Mouse (Mus musculus) liver, embryonic 13.5 days (tissue): ENCODE data around the gene Pou6f1. TPM values are rescaled to one million over a fixed set of nuclear protein-coding genes. Genes with fewer than 3 reads are reported as not detected.

ENCODE experiments used
- ATAC-seq: fragments of 200-750 bp; cut with Nextera tagmentation; 2 replicates; pipeline ENCODE4 v1.8.0; 2017; ENCODE audit warnings: low read depth, mild to moderate bottlenecking, moderate number of reproducible peaks, moderate library complexity
- DNase-seq: peaks from one replicate; pipeline ENCODE4 v3.0.0; 2022
- H3K27ac ChIP-seq: fragments of 300-500 bp; sonication (generic); 2 replicates; pipeline ENCODE4 v1.5.1; 2015; ENCODE audit warnings: moderate library complexity, mild to moderate bottlenecking, inconsistent platforms
- H3K27me3 ChIP-seq: fragments of 300-500 bp; sonication (generic); 2 replicates; pipeline ENCODE4 v1.6.1; 2015; ENCODE audit warnings: mild to moderate bottlenecking, inconsistent platforms
- H3K36me3 ChIP-seq: fragments of 300-500 bp; sonication (generic); 2 replicates; pipeline ENCODE4 v1.6.1; 2015; ENCODE audit warnings: mild to moderate bottlenecking, inconsistent platforms
- H3K4me1 ChIP-seq: fragments of 300-500 bp; sonication (generic); replicated peaks from 2 replicates; pipeline ENCODE4 v1.6.1; 2015; ENCODE audit warnings: inconsistent platforms
- H3K4me2 ChIP-seq: fragments of 300-500 bp; sonication (generic); 2 replicates; pipeline ENCODE4 v1.6.1; 2015; ENCODE audit warnings: inconsistent platforms, mild to moderate bottlenecking, moderate library complexity
- H3K4me3 ChIP-seq: fragments of 300-500 bp; sonication (generic); replicated peaks from 2 replicates; pipeline ENCODE4 v1.5.1; 2015; ENCODE audit warnings: mild to moderate bottlenecking, inconsistent platforms
- H3K9ac ChIP-seq: fragments of 300-500 bp; sonication (generic); 2 replicates; pipeline ENCODE4 v1.6.1; 2015; ENCODE audit warnings: mild to moderate bottlenecking, inconsistent platforms
- H3K9me3 ChIP-seq: fragments of 300-500 bp; sonication (generic); replicated peaks from 2 replicates; pipeline ENCODE4 v1.6.1; 2016; ENCODE audit warnings: inconsistent platforms
- WGBS: fragments of 180-500 bp; shearing (Covaris S2); methylation state at CpG from one replicate; pipeline ENCODE4 v1.1.7; 2015; ENCODE audit not compliant: insufficient replicate concordance; 5-methylcytosine and 5-hydroxymethylcytosine counted together
- polyA plus RNA-seq: library from polyadenylated mRNA; unstranded; fragments of >200 nt; fragmentation: Nextera tagmentation; extraction: Ambion mirVana; gene quantifications from 2 replicates; pipeline ENCODE4 v1.2.1, GENCODE M21; 2015

The Pou6f1 gene
- 0.10 and 0.23 TPM in 2 replicates for polyA plus RNA-seq

DNA sequence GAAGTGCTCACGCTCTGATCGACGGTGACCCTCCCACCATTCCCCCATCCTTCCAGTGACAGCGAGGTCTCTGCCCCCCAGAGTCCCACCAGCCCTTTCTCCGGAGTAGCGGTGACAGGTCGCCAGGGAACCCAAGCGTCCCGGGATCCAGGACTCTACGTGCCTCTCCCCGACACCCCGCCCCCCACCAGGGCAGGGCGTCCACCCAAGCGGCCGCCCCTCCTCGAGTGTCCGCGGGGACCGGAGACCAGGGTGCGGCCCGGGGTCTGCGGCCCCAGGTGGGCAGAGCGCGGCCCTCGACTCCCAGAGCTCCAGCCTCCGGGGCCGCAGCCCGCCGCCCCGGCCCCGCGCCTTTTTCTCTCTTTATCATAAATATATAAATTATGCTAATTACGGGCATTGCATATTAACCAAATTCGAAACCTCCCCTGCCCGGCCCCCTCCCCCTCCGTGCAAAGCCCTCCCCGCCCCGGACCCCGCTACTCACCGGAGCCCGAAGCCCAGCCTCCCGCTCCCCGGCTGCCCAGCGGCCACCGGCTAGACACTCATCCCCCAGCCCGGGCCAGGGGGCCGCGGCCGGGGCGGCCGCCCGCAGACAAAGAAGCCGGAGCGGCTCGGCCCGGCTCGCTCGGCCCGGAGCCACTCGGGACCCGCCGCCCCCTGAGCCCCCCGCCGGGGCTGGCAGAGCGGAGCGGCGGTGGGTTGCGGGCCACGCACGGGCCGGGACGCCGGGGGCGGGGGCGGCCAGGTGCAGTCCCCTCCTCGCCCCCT lies at the start of gene Pou6f1:
Gene Pou6f1, minus strand, starts transcription at position 709 of the 771 bp plus-strand sequence.
- DNase-seq = no peak

DNA sequence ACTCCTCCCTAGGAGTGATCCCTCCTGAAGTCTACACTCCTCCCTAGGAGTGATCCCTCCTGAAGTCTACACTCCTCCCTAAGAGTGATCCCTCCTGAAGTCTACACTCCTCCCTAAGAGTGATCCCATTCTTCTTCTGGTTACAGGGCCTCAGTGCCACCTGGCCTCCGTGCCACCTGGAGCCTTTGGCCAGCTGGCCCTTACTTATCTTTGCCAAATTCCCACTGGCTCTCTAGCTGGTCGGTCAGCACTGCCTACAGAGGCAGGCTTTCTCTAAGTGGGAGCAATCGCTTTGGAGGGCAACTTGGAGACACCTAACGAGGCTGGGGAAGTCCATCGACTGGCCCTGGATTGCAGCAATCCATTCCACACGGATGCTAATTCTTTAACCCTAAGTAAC lies 46.4 kb upstream of the Pou6f1 start:
- 79% methylated on average over 6 of the region's 6 CpGs for WGBS
- H3K4me2 ChIP-seq = no peak overlapping the region
- H3K27me3 ChIP-seq = no peaks in the 10 kb centered on the region
- ATAC-seq (no peak), DNase-seq (no peak)
- no peak overlapping the region for H3K4me3 ChIP-seq
- no peak overlapping the region for H3K9ac ChIP-seq
- H3K4me1 ChIP-seq = no peaks in the 10 kb centered on the region
- H3K9me3 ChIP-seq = no peaks in the 10 kb centered on the region
- no peak overlapping the region for H3K27ac ChIP-seq
- H3K36me3 ChIP-seq = peaks cover 22% of the 10 kb centered on the region; the same call in 1 of the 2 replicates

More for the DNA sequence above, at the start of gene Pou6f1:
- H3K36me3 ChIP-seq = no peaks in the 10 kb centered on the region
- under 1% methylated on average over 69 of the region's 76 CpGs for WGBS
- peaks cover 76% of the 10 kb centered on the region for H3K27me3 ChIP-seq
- peak within 1 kb of the TSS; percentile 65 for H3K4me3 ChIP-seq
- peak; percentile 34; the same call in 1 of the 2 replicates for ATAC-seq
- no peak within 1 kb of the TSS for H3K27ac ChIP-seq
- H3K9me3 ChIP-seq = no peaks in the 10 kb centered on the region
- H3K4me1 ChIP-seq = peaks cover 28% of the 10 kb centered on the region
- H3K4me2 ChIP-seq = peak within 1 kb of the TSS; percentile 86
- peak within 1 kb of the TSS; percentile 62 for H3K9ac ChIP-seq

DNA sequence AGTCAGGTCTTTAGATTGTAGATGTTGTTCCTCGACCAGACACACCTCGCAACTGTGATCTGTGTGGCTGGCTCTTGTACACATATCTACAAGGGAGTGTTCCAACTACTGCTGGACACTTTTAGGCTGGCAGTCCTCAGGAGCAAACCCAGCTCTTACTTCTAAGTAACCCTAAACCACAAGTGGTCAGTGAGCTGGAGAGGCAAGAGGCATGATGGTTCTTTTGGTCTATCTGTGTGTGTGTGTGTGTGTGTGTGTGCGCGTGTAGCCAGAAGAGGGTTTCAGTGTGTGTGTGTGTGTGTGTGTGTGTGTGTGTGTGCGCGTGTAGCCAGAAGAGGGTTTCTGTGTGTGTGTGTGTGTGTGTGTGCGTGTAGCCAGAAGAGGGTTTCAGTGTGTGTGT lies 42.7 kb upstream of the Pou6f1 start:
- H3K9me3 ChIP-seq = no peaks in the 10 kb centered on the region
- DNase-seq (no peak), ATAC-seq (no peak)
- 76% methylated on average over 7 of the region's 7 CpGs for WGBS
- H3K27ac ChIP-seq = no peak overlapping the region
- no peak overlapping the region for H3K4me2 ChIP-seq
- H3K36me3 ChIP-seq = peaks cover 18% of the 10 kb centered on the region; the same call in 1 of the 2 replicates
- H3K9ac ChIP-seq = no peak overlapping the region
- no peaks in the 10 kb centered on the region for H3K4me1 ChIP-seq
- H3K27me3 ChIP-seq = peaks cover 17% of the 10 kb centered on the region
- no peak overlapping the region for H3K4me3 ChIP-seq

DNA sequence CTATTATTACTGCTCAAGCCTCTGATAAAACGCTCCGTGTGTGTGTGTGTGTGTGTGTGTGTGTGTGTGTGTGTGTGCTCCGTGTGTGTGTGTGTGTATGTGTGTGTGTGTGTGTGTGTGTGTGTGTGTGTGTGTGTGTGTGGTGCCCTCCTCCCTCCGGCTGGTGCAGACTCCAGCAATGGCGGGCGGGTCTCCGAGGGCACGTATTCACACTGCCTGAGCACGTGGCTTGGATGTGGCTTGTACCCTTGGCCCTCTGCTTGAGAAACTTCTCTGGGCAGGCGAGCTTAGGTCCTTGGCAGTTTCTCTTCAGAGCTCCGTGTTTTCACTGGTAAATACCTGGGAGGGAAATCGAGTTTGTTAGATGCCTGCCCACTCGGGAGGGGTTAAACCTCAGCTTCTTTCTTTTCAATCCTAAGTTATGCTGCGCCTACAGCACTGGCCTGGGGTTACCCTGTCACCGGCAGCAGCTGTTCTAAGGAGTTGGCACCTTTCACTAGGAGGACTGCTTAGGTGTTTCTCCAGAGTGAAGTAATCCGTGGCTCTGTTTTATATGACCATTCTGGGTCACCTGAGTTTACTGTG lies 41.5 kb upstream of the Pou6f1 start:
- DNase-seq (no peak), ATAC-seq (no peak)
- peaks cover 11% of the 10 kb centered on the region for H3K4me1 ChIP-seq
- H3K9ac ChIP-seq = no peak overlapping the region
- no peak overlapping the region for H3K4me3 ChIP-seq
- no peak overlapping the region for H3K27ac ChIP-seq
- H3K27me3 ChIP-seq = peaks cover 29% of the 10 kb centered on the region
- H3K9me3 ChIP-seq = no peaks in the 10 kb centered on the region
- H3K4me2 ChIP-seq = no peak overlapping the region
- WGBS = 76% methylated on average over 10 of the region's 16 CpGs
- peaks cover 18% of the 10 kb centered on the region; the same call in 1 of the 2 replicates for H3K36me3 ChIP-seq

DNA sequence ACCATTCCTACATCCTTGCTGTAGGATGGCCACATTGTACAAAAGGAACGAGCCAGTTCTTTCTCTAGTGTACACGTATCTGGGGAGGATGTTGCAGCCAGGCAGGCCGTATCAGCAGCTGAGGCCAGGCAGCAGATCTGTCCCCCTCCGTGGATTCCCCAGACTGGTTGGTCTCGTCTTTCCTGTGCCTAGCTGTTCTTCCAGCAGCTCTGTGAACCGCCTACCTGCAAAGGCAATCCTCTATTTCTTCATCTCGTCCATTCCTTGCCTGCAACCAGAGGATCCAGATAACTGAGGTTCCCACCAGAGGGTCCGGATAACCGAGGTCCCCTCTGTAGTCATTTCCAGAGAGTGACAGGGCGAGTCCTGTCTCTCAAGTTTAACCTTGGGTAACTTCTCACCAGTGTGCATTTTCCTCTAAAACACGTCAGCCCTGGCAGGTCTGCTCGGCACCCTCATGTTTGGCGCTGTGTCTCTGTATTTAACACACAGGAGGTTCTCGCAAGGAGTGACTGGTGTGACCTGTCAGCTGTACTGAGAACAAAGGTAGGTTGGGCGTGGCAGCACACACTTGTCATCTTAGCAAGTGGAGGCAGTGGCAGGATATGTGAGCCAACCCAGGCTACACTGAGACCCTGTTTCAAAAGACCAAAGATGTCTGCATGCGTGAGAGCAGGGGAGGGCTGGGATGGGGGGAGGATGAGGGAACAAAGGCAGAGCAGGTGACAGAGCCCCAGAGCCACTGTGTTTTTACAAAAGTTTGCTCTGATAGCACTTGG lies 40.4 kb upstream of the Pou6f1 start:
- 64% methylated on average over 16 of the region's 16 CpGs for whole genome bisulfite sequencing
- Histone ChIP-seq H3K9ac (no peak overlapping the region), H3K4me1 (peaks cover 22% of the 10 kb centered on the region), H3K27me3 (peaks cover 40% of the 10 kb centered on the region), H3K4me2 (no peak overlapping the region), H3K4me3 (no peak overlapping the region), H3K9me3 (no peaks in the 10 kb centered on the region), H3K36me3 (peaks cover 15% of the 10 kb centered on the region; the same call in 1 of the 2 replicates), H3K27ac (no peak overlapping the region)
- ATAC-seq (no peak), DNase-seq (no peak)

DNA sequence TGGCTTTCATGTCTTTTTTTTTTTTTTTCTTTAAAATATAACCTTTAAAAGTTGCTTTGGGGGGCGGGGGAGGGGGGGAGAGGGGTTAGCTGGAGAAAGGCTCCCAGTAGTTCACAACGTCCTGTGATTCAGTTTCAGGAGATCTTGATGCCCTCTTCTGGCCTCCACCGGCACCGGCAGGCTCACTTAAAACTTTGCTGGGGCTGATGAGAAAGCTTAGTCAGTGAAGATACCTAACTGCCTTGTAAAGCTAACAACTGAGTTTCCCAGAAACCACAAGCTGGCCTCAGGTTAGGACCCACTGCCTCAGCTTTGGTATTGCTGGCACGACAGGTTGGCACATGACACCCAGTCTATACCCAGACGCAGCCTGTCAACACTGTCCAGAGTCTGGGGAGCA lies 37.9 kb upstream of the Pou6f1 start:
- Histone ChIP-seq H3K4me1 (peaks cover 31% of the 10 kb centered on the region), H3K9ac (no peak overlapping the region), H3K9me3 (no peaks in the 10 kb centered on the region), H3K4me2 (peak overlapping the region; percentile 76), H3K36me3 (peaks cover 9% of the 10 kb centered on the region; the same call in 1 of the 2 replicates), H3K27ac (no peak overlapping the region), H3K27me3 (peaks cover 57% of the 10 kb centered on the region), H3K4me3 (no peak overlapping the region)
- no peak for ATAC-seq
- 12% methylated on average over 6 of the region's 6 CpGs for WGBS
- no peak for DNase-seq

DNA sequence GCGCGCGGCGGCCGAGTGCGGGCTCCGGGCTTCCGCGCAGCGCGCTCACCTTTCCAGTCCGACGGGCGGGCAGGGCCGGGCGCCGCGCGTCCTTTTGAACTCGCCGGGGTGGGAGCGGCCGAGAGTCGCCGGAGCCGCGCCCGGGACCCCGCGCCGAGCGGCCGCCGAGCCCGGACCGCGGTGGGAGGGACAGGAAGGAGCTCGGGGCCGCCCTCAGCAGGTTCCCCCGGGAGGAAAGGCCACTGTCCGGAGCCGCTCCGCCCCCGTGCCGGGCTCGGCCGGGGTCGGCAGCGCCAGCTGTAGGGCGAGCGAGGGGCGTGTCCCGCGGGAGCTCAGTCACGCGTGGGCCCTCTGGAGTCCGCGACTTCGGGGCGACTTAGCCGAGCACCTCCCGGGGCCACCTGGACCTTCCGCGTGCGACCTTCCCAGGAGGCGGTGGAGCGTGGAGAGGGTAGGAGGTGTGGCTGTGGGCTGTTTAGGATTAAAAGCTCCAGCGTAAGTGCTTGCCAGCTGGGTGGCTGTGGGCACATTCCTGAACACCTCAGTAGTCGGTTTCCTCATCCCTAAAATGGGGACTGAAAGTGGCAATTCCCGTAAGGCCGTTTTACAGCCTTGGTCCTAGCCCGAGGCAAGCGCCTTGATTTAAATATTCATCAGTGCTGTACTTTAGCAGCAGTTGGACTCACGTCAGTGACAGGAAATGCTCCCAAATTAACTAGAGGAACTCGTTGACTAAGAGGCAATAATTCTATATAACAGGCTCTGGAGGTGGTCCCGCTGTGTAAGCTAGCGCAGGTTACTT lies 37.1 kb upstream of the Pou6f1 start, which contains the start of gene Smagp:
Gene Smagp, minus strand, starts transcription at position 241 of the 802 bp plus-strand sequence.
- H3K9ac ChIP-seq = peak within 1 kb of the TSS; percentile 59
- peaks cover 7% of the 10 kb centered on the region; the same call in 1 of the 2 replicates for H3K36me3 ChIP-seq
- H3K4me2 ChIP-seq = peak within 1 kb of the TSS; percentile 76
- H3K9me3 ChIP-seq = no peaks in the 10 kb centered on the region
- H3K27me3 ChIP-seq = peaks cover 60% of the 10 kb centered on the region
- H3K27ac ChIP-seq = no peak within 1 kb of the TSS
- under 1% methylated on average over 75 of the region's 77 CpGs for WGBS
- DNase-seq (no peak), ATAC-seq (peak; percentile 47)
- H3K4me1 ChIP-seq = peaks cover 38% of the 10 kb centered on the region
- peak within 1 kb of the TSS; percentile 62 for H3K4me3 ChIP-seq

DNA sequence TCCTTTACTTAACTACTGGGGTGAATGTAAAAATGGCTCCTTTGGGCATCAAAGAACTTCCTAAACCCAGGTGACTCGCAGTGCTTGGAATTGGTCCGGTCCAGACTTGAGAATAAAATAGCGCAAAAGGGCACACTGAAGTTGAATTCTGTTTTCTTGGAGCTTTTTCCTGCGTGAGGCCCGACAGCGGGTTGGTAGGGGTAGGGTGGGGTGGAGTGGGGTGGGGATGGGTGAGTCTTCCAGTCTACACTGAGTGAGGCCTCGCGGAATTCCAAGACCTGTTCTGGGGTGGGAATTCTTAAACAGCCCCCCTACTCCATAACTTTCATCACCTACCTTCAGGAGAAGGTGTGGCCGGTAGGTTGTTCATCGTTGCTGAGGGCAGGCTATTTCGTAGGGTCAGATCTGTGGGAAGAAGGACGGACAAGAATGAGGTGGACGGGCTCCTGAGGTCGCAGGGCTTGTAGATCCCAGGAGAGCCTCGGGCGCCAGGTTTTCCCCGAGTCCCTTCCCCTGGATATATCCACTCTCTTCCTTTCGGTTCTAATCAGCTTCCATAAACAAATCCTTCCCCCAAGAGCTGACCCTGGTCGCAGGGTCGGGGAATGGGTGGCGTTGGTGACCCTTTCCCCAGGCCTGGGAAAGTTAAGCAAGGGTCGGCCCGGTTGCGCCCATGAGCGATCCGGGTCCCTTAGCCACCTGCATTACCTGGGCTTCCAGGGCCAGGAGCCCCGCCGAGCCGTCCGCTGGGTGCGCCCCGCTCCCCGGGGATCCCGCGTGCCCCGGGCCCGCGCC lies 36.3 kb upstream of the Pou6f1 start:
- Histone ChIP-seq H3K27ac (no peak overlapping the region), H3K4me1 (peaks cover 47% of the 10 kb centered on the region), H3K4me2 (peak overlapping the region; percentile 76), H3K9me3 (no peaks in the 10 kb centered on the region), H3K9ac (peak overlapping the region; percentile 59), H3K36me3 (no peaks in the 10 kb centered on the region), H3K4me3 (peak overlapping the region; percentile 62), H3K27me3 (peaks cover 61% of the 10 kb centered on the region)
- WGBS = 4% methylated on average over 38 of the region's 38 CpGs
- ATAC-seq (no peak), DNase-seq (no peak)

DNA sequence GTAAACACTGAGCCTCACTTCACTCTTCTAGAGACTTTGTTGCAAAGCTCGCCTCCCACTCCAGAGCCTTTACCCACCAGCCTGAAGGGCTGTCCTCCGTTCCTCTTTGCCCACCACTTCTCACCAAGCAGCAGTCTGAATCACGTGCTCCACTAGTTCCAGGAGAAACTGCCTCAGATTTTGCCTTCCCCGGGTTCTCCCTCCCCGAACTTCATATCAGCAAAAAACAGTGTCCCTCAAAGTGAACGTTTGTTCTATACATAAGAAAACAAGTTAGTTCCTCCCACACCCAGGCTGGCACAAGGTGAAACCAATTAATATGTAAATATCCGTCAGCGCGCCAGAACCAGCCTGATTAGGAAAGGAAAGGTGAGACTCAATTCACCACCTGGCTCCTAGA lies 35.5 kb upstream of the Pou6f1 start:
- H3K9me3 ChIP-seq = no peaks in the 10 kb centered on the region
- no peaks in the 10 kb centered on the region for H3K36me3 ChIP-seq
- peaks cover 63% of the 10 kb centered on the region for H3K27me3 ChIP-seq
- H3K9ac ChIP-seq = no peak overlapping the region
- peak overlapping the region; percentile 76 for H3K4me2 ChIP-seq
- ATAC-seq = no peak
- H3K27ac ChIP-seq = no peak overlapping the region
- WGBS = 8% methylated on average over 9 of the region's 9 CpGs
- no peak for DNase-seq
- peaks cover 49% of the 10 kb centered on the region for H3K4me1 ChIP-seq
- no peak overlapping the region for H3K4me3 ChIP-seq

DNA sequence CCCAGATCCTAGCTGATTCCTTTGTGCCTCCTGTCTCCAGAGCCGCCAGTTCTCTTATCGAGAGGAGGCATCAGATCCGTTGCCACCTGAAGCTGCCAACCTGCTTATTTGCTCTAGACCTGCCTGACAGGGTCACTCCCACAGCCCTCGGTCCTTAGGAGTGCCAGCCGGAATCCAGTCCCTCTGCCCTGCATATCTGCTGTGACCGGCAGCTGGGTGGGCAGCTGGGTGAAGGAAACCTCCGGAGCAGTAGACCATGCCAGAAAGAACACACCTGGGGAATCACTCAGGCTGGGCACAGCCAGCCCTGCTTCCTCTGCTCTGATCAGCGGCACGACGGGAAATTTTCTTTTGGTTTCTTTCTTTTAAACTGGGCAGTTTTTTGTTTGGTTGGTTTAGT lies 33.6 kb upstream of the Pou6f1 start:
- Histone ChIP-seq H3K27ac (no peak overlapping the region), H3K4me1 (peaks cover 53% of the 10 kb centered on the region), H3K27me3 (peaks cover 55% of the 10 kb centered on the region), H3K4me3 (no peak overlapping the region), H3K9me3 (no peaks in the 10 kb centered on the region), H3K4me2 (no peak overlapping the region), H3K36me3 (no peaks in the 10 kb centered on the region), H3K9ac (no peak overlapping the region)
- 79% methylated on average over 10 of the region's 10 CpGs for WGBS
- ATAC-seq = no peak
- no peak for DNase-seq
